Mouse (Mus musculus) bone marrow, adult 2 months (tissue): ENCODE data around the gene Vps33a.

ENCODE experiments used
- CTCF ChIP-seq: fragments of 200-500 bp; IDR thresholded peaks from 2 replicates; pipeline ENCODE4 v1.5.1; 2011; ENCODE audit warnings: low read length, control low read depth; ENCODE audit not compliant: control insufficient read depth, insufficient read depth
- POLR2A ChIP-seq: fragments of 200-500 bp; IDR thresholded peaks from 2 replicates; pipeline ENCODE4 v1.6.1; 2011; ENCODE audit warnings: low read depth, mild to moderate bottlenecking, control low read depth, low read length, borderline replicate concordance; ENCODE audit not compliant: control insufficient read depth

DNA sequence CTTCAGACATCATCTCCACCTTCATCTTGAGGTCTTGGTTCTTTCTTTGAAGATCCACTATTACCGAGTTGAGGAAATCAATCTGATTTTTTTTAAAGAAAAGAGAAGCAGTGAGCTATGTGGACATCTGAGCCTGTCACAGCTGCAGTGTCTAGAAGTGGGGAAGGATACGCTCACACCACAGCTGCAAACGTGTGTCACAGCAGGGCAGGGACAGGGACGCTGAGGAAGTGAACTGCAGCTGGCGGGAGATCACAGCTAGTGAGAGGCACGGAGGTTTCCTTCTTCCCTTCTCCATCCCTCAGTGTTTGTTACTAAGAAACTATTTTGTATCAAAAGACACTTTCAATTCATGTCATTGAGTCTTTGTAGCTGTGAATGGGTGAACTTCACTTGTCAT lies 7.2 kb upstream of the Vps33a start:
- TF ChIP-seq CTCF: no peak
- no peak for TF ChIP-seq POLR2A
